18 mouse cellular contexts compared by ENCODE assay signal in the genomic region with DNA sequence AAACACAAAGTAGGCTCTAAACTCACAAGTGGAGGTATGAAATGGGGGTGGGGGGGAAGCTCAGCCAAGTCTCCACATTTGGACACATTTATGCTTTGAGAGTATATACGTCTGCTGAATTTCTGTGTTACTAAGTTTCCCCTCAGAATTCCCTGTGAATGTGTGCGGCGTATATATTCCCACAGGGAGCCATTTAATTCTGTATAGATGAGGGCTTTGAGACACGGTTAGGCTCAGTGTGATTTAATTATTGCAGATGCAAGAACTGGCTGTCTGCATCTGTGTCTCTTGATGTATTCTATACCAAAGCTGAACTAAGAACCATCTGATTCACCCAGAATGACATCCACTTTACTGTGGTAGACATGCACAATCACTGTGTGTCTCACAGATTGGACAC.
"Had no signal": no experiment of that assay in that cellular context is flagged by ENCODE, and none has a peak within 500 bp of the region (broad histone marks: within the 10 kb centered on the region; RNA-seq: fewer than 3 reads in every experiment).

No protein-coding gene starts in this region.

- H3K9ac ChIP-seq: liver, embryonic 14.5 days; lung, embryonic 14.5 days; midbrain, embryonic 13.5 days; neural tube, embryonic 12.5 days had no signal

- ATAC-seq: midbrain, embryonic 13.5 days; midbrain, embryonic 16.5 days had no signal

- H3K36me3 ChIP-seq: midbrain, embryonic 13.5 days; neural tube, embryonic 12.5 days had no signal

- H3K4me1 ChIP-seq: midbrain, embryonic 13.5 days; neural tube, embryonic 12.5 days had no signal

- H3K27me3 ChIP-seq: midbrain, embryonic 13.5 days; neural tube, embryonic 12.5 days had no signal

- H3K4me2 ChIP-seq: lung, embryonic 14.5 days; midbrain, embryonic 11.5 days; midbrain, embryonic 13.5 days; neural tube, embryonic 12.5 days had no signal

- DNase-seq: lung, adult 18-20 months; lung, embryonic 14.5 days; lung, postnatal 10 days; lung, postnatal 4 days; retina, postnatal 1 day; right cerebral cortex, adult 18-20 months; right cerebral cortex, postnatal 25 days; right cerebral cortex, postnatal 4 days; spleen, adult 18-20 months; thymus, adult 18-20 months; thymus, postnatal 14 days; thymus, postnatal 36 days had no signal

- H3K9me3 ChIP-seq: midbrain, embryonic 13.5 days; neural tube, embryonic 12.5 days had no signal

- H3K4me3 ChIP-seq: midbrain, embryonic 13.5 days; myocyte; neural tube, embryonic 12.5 days had no signal

- H3K27ac ChIP-seq: liver, embryonic 14.5 days; midbrain, embryonic 13.5 days; neural tube, embryonic 12.5 days had no signal
